Mouse (Mus musculus): ENCODE data around the gene Mrpl9.

- TF ChIP-seq POLR2A (IDR thresholded peaks at IDR 0.05; ENCODE audit: low read depth, low read length): no peak
- no peak for TF ChIP-seq CTCF (IDR thresholded peaks at IDR 0.05; ENCODE audit: extremely low read depth, insufficient read depth, insufficient read length, insufficient replicate concordance)
Observed at GRCm38 (mm10) chr3:94396336-94396735, 46.8 kb upstream of the Mrpl9 start.

Data from spleen, adult 2 months (tissue).